In genomic region chr13:45345471-45346159, GRCm38 (mm10) we compare ENCODE assay signal across 8 mouse cellular contexts. TPM values are rescaled to one million over a fixed set of nuclear protein-coding genes. Genes with fewer than 3 reads are reported as not detected.
DNase-seq lines count a peak whose midpoint lies in the region; ATAC-seq and TF ChIP-seq lines count a peak whose summit lies in the region.

No protein-coding gene starts in this region.

- H3K36me3 ChIP-seq in liver, embryonic 12.5 days: no peaks in the 10 kb centered on the region
- H3K36me3 ChIP-seq in lung, postnatal 0 days (ENCODE audit: insufficient read depth, low read length): no peaks in the 10 kb centered on the region

- H3K27ac ChIP-seq in liver, embryonic 12.5 days: no peak overlapping the region
- H3K27ac ChIP-seq in lung, postnatal 0 days (ENCODE audit: low read length): no peak overlapping the region
- H3K27ac ChIP-seq in left cerebral cortex, adult 2 months: no peak overlapping the region

- H3K4me3 ChIP-seq in liver, embryonic 12.5 days: no peak overlapping the region
- no peak overlapping the region for H3K4me3 ChIP-seq in lung, postnatal 0 days (ENCODE audit: low read depth, low read length)
- no peak overlapping the region for H3K4me3 ChIP-seq in left cerebral cortex, adult 2 months

- H3K4me1 ChIP-seq in liver, embryonic 12.5 days: peaks cover 9% of the 10 kb centered on the region
- H3K4me1 ChIP-seq in lung, postnatal 0 days (ENCODE audit: insufficient read depth, low read depth, low read length): no peaks in the 10 kb centered on the region

- WGBS in liver, embryonic 12.5 days (ENCODE audit: insufficient replicate concordance): 48% methylated on average over 14 of the region's 14 CpGs
- WGBS in lung, postnatal 0 days: 22% methylated on average over 14 of the region's 14 CpGs

- TF ChIP-seq EP300 in lung, postnatal 0 days (IDR thresholded peaks at IDR 0.05): no peak

- DNase-seq in liver: peak; percentile 10
- DNase-seq in ZHBTc4 (ENCODE audit: low read depth, low spot score): peak; percentile 56
- DNase-seq in forelimb bud, embryonic 11.5 days (ENCODE audit: low read depth, low spot score): peak; percentile 56
- peak; percentile 28 for DNase-seq in lung, postnatal 0 days (ENCODE audit: low spot score)
- no peak for DNase-seq in spleen, postnatal 4 days (ENCODE audit: low spot score in 2 of 2)
- DNase-seq in left cerebral cortex, adult 2 months (ENCODE audit: extremely low spot score in 1 of 2, low spot score in 2 of 2): no peak

- no peak for ATAC-seq in liver, embryonic 12.5 days
- ATAC-seq in lung, postnatal 0 days: peak; percentile 48
- no peak for ATAC-seq in inflammation-experienced regulatory T-cells, adult 6 months

- no peak overlapping the region for H3K4me2 ChIP-seq in liver, embryonic 12.5 days
- no peak overlapping the region for H3K4me2 ChIP-seq in lung, postnatal 0 days (replicated peaks; ENCODE audit: low read depth, low read length)

- TF ChIP-seq CTCF in lung, postnatal 0 days (IDR thresholded peaks at IDR 0.05): no peak
- TF ChIP-seq CTCF in left cerebral cortex, adult 2 months (IDR thresholded peaks at IDR 0.05): no peak

- no peak overlapping the region for H3K9ac ChIP-seq in liver, embryonic 12.5 days
- H3K9ac ChIP-seq in lung, postnatal 0 days (replicated peaks; ENCODE audit: low read depth): no peak overlapping the region

- intact Hi-C loops in left cerebral cortex, adult 2 months (cut with DNase I): no loop called here

- peaks cover 17% of the 10 kb centered on the region; the same call in 1 of the 2 replicates for H3K27me3 ChIP-seq in liver, embryonic 12.5 days (replicated peaks)
- no peaks in the 10 kb centered on the region for H3K27me3 ChIP-seq in lung, postnatal 0 days (replicated peaks; ENCODE audit: insufficient read depth, low read length)

- H3K9me3 ChIP-seq in liver, embryonic 12.5 days (replicated peaks): no peaks in the 10 kb centered on the region
- H3K9me3 ChIP-seq in lung, postnatal 0 days (ENCODE audit: low read length): no peaks in the 10 kb centered on the region

RNA-seq across cellular contexts. Expression of gene Mylip, which starts 43.9 kb away (rescaled TPM):
- 7.0 and 7.6 TPM in 2 replicates for polyA plus RNA-seq in liver, embryonic 12.5 days (2016; fragmentation: Nextera tagmentation; extraction: Ambion mirVana)
- 6.8 and 9.3 TPM in 2 replicates for polyA plus RNA-seq in lung, postnatal 0 days (2015; fragmentation: Nextera tagmentation; extraction: Ambion mirVana)
- polyA plus RNA-seq in inflammation-experienced regulatory T-cells, adult 6 months (2017; shearing (Covaris generic)): 10 to 100 TPM in 2 of 3 experiments, 1 to 10 TPM in 1; 9.4 to 14.9 (median 13.6) TPM
- total RNA-seq in left cerebral cortex, adult 2 months (2021): 10 to 100 TPM; 16.2 to 16.6 TPM

Comparison
In these comparisons a context has a peak if more than half of its experiments do, and no peak if none do; other contexts are left out.
1. DNase-seq: peak in liver (single experiment), ZHBTc4 (single experiment), forelimb bud, embryonic 11.5 days (single experiment) and lung, postnatal 0 days (single experiment); none in spleen, postnatal 4 days (0 of 2) and left cerebral cortex, adult 2 months (0 of 2).